Comparison of ENCODE assay signal across 9 mouse cellular contexts in genomic region chr5:122144825-122145224, GRCm38 (mm10). TPM values are rescaled to one million over a fixed set of nuclear protein-coding genes. Genes with fewer than 3 reads are reported as not detected.
DNase-seq lines count a peak whose midpoint lies in the region; ATAC-seq and TF ChIP-seq lines count a peak whose summit lies in the region.
"Had no signal": no experiment of that assay in that cellular context is flagged by ENCODE, and none has a peak within 500 bp of the region (broad histone marks: within the 10 kb centered on the region; RNA-seq: fewer than 3 reads in every experiment).

No protein-coding gene starts in this region.

- H3K36me3 ChIP-seq in kidney, postnatal 0 days (ENCODE audit: insufficient read depth, low read length), result no peaks in the 10 kb centered on the region
- H3K36me3 ChIP-seq in limb, embryonic 12.5 days, result no peaks in the 10 kb centered on the region
- no peaks in the 10 kb centered on the region for H3K36me3 ChIP-seq in small intestine, adult 2 months (ENCODE audit: control insufficient read depth, insufficient read depth, low read length)
- H3K36me3 ChIP-seq: midbrain, embryonic 13.5 days had no signal

- no peaks in the 10 kb centered on the region for H3K4me1 ChIP-seq in kidney, postnatal 0 days (replicated peaks; ENCODE audit: insufficient read depth, low read length)
- peaks cover 3% of the 10 kb centered on the region; the same call in 1 of the 2 replicates for H3K4me1 ChIP-seq in brown adipose tissue, adult 24 weeks (ENCODE audit: control insufficient read depth, insufficient read depth, insufficient read length, low read length)
- peaks cover 14% of the 10 kb centered on the region for H3K4me1 ChIP-seq in limb, embryonic 12.5 days (replicated peaks)
- H3K4me1 ChIP-seq in small intestine, adult 2 months (ENCODE audit: control insufficient read depth, insufficient read depth, insufficient read length, low read length), result 0 out of 2 replicates have a peak, but pooled peaks cover 3% of the 10 kb centered on the region
- H3K4me1 ChIP-seq: midbrain, embryonic 13.5 days had no signal

- no peaks in the 10 kb centered on the region for H3K9me3 ChIP-seq in kidney, postnatal 0 days (replicated peaks; ENCODE audit: low read length)
- H3K9me3 ChIP-seq in limb, embryonic 12.5 days, result 0 out of 2 replicates have a peak, but pooled peaks cover 5% of the 10 kb centered on the region
- H3K9me3 ChIP-seq: midbrain, embryonic 13.5 days had no signal

- TF ChIP-seq CTCF in kidney, postnatal 0 days (IDR thresholded peaks at IDR 0.05; ENCODE audit: low read depth), result no peak
- no peak for TF ChIP-seq CTCF in small intestine, adult 2 months (IDR thresholded peaks at IDR 0.05; ENCODE audit: extremely low read depth, insufficient read length, insufficient replicate concordance, low read depth, low read length)

- peak overlapping the region; percentile 78 for H3K27ac ChIP-seq in kidney, postnatal 0 days
- H3K27ac ChIP-seq in brown adipose tissue, adult 24 weeks (replicated peaks; ENCODE audit: low read depth, low read length), result peak overlapping the region; percentile 86
- H3K27ac ChIP-seq in limb, embryonic 12.5 days, result peak overlapping the region; percentile 90
- H3K27ac ChIP-seq in small intestine, adult 2 months (ENCODE audit: insufficient read depth, low read depth, low read length), result peak overlapping the region; percentile 73
- H3K27ac ChIP-seq: midbrain, embryonic 13.5 days had no signal

- ATAC-seq in kidney, postnatal 0 days (replicated peaks; ENCODE audit: low FRiP score, low read depth), result no peak
- ATAC-seq in limb, embryonic 12.5 days (ENCODE audit: insufficient number of reproducible peaks, insufficient read depth, low FRiP score, low TSS enrichment, low read depth), result no peak
- ATAC-seq: hindbrain, postnatal 0 days; midbrain, embryonic 13.5 days had no signal

- H3K27me3 ChIP-seq in kidney, postnatal 0 days (ENCODE audit: insufficient read depth, low read length), result no peaks in the 10 kb centered on the region
- H3K27me3 ChIP-seq in limb, embryonic 12.5 days, result no peaks in the 10 kb centered on the region
- no peaks in the 10 kb centered on the region for H3K27me3 ChIP-seq in small intestine, adult 2 months (ENCODE audit: control insufficient read depth, insufficient read depth, low read length)
- H3K27me3 ChIP-seq: midbrain, embryonic 13.5 days had no signal

- H3K4me3 ChIP-seq in kidney, postnatal 0 days (replicated peaks; ENCODE audit: low read depth, low read length), result no peak overlapping the region
- no peak overlapping the region for H3K4me3 ChIP-seq in brown adipose tissue, adult 24 weeks (ENCODE audit: insufficient read depth, low read depth, low read length)
- no peak overlapping the region for H3K4me3 ChIP-seq in limb, embryonic 12.5 days (replicated peaks)
- no peak overlapping the region for H3K4me3 ChIP-seq in small intestine, adult 2 months (ENCODE audit: low read depth, low read length)
- H3K4me3 ChIP-seq: midbrain, embryonic 13.5 days had no signal

- TF ChIP-seq POLR2A in small intestine, adult 2 months (IDR thresholded peaks at IDR 0.05; ENCODE audit: low read depth, low read length), result no peak

- H3K4me2 ChIP-seq in kidney, postnatal 0 days (ENCODE audit: low read length), result 0 out of 2 replicates have a peak overlapping the region, but pooled peaks have one; percentile 29
- no peak overlapping the region for H3K4me2 ChIP-seq in limb, embryonic 12.5 days
- H3K4me2 ChIP-seq: midbrain, embryonic 13.5 days had no signal

- 94% methylated on average over 4 of the region's 4 CpGs for WGBS in kidney, postnatal 0 days
- 90% methylated on average over 4 of the region's 4 CpGs for WGBS in limb, embryonic 12.5 days
- WGBS in small intestine, adult 2 months, result 83% methylated on average over 4 of the region's 4 CpGs

- H3K9ac ChIP-seq in kidney, postnatal 0 days (ENCODE audit: low read depth, low read length), result no peak overlapping the region
- no peak overlapping the region for H3K9ac ChIP-seq in limb, embryonic 12.5 days (replicated peaks)
- H3K9ac ChIP-seq: midbrain, embryonic 13.5 days had no signal

- DNase-seq in kidney, postnatal 0 days (ENCODE audit: low spot score), result no peak
- DNase-seq in kidney, adult 8-10 months, result no peak
- DNase-seq in ovary, postnatal 14 days (ENCODE audit: low spot score), result no peak
- DNase-seq in layer of hippocampus, postnatal 10 days (ENCODE audit: low spot score in 2 of 2), result no peak

RNA-seq across cellular contexts. Expression of gene Ccdc63, which starts 4.2 kb away (rescaled TPM):
- polyA plus RNA-seq in kidney, postnatal 0 days (2015; fragmentation: Nextera tagmentation; extraction: Ambion mirVana), result not detected in 2 replicates
- polyA plus RNA-seq in brown adipose tissue, adult 24 weeks (2012; ENCODE audit: insufficient read depth, insufficient read length, missing spikeins), result not detected in 2 replicates
- 0.20 TPM in 1 of 2 replicates, not detected in the other for polyA plus RNA-seq in limb, embryonic 12.5 days (2016; fragmentation: Nextera tagmentation; extraction: Ambion mirVana)
- polyA plus RNA-seq in small intestine, adult 2 months (2012; rRNA removed), result 0.10 TPM in 1 of 2 replicates, not detected in the other
- 1 to 10 TPM in 1 of 2 experiments, under 1 TPM in 1; 0.78 to 1.8 TPM for total RNA-seq in layer of hippocampus, postnatal 10 days (2021)
- polyA plus RNA-seq: hindbrain, postnatal 0 days; midbrain, embryonic 13.5 days had no signal

RNA-seq across cellular contexts. Expression of gene Ppp1cc, which starts 13.3 kb away (rescaled TPM):
- polyA plus RNA-seq in kidney, postnatal 0 days (2015; fragmentation: Nextera tagmentation; extraction: Ambion mirVana), result 203 and 220 TPM in 2 replicates
- polyA plus RNA-seq in brown adipose tissue, adult 24 weeks (2012; ENCODE audit: insufficient read depth, insufficient read length, missing spikeins), result 85.4 and 119 TPM in 2 replicates
- polyA plus RNA-seq in limb, embryonic 12.5 days (2016; fragmentation: Nextera tagmentation; extraction: Ambion mirVana), result 300 and 320 TPM in 2 replicates
- 31.4 and 58.9 TPM in 2 replicates for polyA plus RNA-seq in small intestine, adult 2 months (2012; rRNA removed)
- 100 to 1,000 TPM; 190 to 196 TPM for total RNA-seq in layer of hippocampus, postnatal 10 days (2021)

RNA-seq across cellular contexts. Expression of gene Myl2, which starts 44.1 kb away (rescaled TPM):
- polyA plus RNA-seq in kidney, postnatal 0 days (2015; fragmentation: Nextera tagmentation; extraction: Ambion mirVana), result 0.80 and 1.4 TPM in 2 replicates
- polyA plus RNA-seq in brown adipose tissue, adult 24 weeks (2012; ENCODE audit: insufficient read depth, insufficient read length, missing spikeins), result 80.9 and 86.8 TPM in 2 replicates
- polyA plus RNA-seq in limb, embryonic 12.5 days (2016; fragmentation: Nextera tagmentation; extraction: Ambion mirVana), result 1.8 TPM in 1 of 2 replicates, not detected in the other
- not detected in 2 replicates for polyA plus RNA-seq in small intestine, adult 2 months (2012; rRNA removed)
- total RNA-seq in layer of hippocampus, postnatal 10 days (2021), result not detected
- total RNA-seq: hindbrain, postnatal 0 days had no signal

Comparison
In these comparisons a context has a peak if more than half of its experiments do, and no peak if none do; other contexts are left out.
1. RNA of gene Myl2, which starts 44.1 kb away (polyA plus RNA-seq): 80.9 to 86.8 TPM in brown adipose tissue, adult 24 weeks; 1.8 TPM in limb, embryonic 12.5 days, 0.80 to 1.4 TPM in kidney, postnatal 0 days and not detected in small intestine, adult 2 months; every median in the first group is over 10 times any median in the second.
2. Peak in every context shown above with its lines, with median percentiles within 50 percentile points of each other: H3K27ac ChIP-seq.